Mouse (Mus musculus): ENCODE measurements around the gene Mitf.

The Mitf gene

GRCm38 (mm10) chr6:97821811-97822210, 15.0 kb downstream of the Mitf start:
- DNase-seq (ENCODE audit: low spot score in 2 of 2), result no peak

- DNase-seq (ENCODE audit: low spot score in 2 of 2), result no peak
Observed at GRCm38 (mm10) chr6:97826642-97827275, 19.9 kb downstream of the Mitf start.

- peak in 1 of 2 experiments; percentile 18 for DNase-seq (ENCODE audit: low spot score in 2 of 2)
Observed at GRCm38 (mm10) chr6:97828021-97828420, 21.2 kb downstream of the Mitf start.

- DNase-seq (ENCODE audit: low spot score in 2 of 2), result no peak
Observed at GRCm38 (mm10) chr6:97828822-97829719, 22.2 kb downstream of the Mitf start.

- no peak for DNase-seq (ENCODE audit: low spot score in 2 of 2)
Observed at GRCm38 (mm10) chr6:97832501-97832900, 25.6 kb downstream of the Mitf start.

- no peak for DNase-seq (ENCODE audit: low spot score in 2 of 2)
Observed at GRCm38 (mm10) chr6:97836176-97836575, 29.3 kb downstream of the Mitf start.

GRCm38 (mm10) chr6:97837711-97838110, 30.9 kb downstream of the Mitf start:
- no peak for DNase-seq (ENCODE audit: low spot score in 2 of 2)

- DNase-seq (ENCODE audit: low spot score in 2 of 2), result no peak
Observed at GRCm38 (mm10) chr6:97839568-97839967, 32.7 kb downstream of the Mitf start.

- DNase-seq (ENCODE audit: low spot score in 2 of 2), result no peak
Observed at GRCm38 (mm10) chr6:97844112-97844511, 37.3 kb downstream of the Mitf start.

- DNase-seq (ENCODE audit: low spot score in 2 of 2), result peak in 1 of 2 experiments; percentile 11
Observed at GRCm38 (mm10) chr6:97848191-97848857, 41.5 kb downstream of the Mitf start.

- no peak for DNase-seq (ENCODE audit: low spot score in 2 of 2)
Observed at GRCm38 (mm10) chr6:97854236-97854635, 47.4 kb downstream of the Mitf start.

GRCm38 (mm10) chr6:97855420-97856170, 48.7 kb downstream of the Mitf start:
- DNase-seq (ENCODE audit: low spot score in 2 of 2), result peak; percentile 41 to 65

- no peak for DNase-seq (ENCODE audit: low spot score in 2 of 2)
Observed at GRCm38 (mm10) chr6:97856502-97856901, 49.6 kb downstream of the Mitf start.

GRCm38 (mm10) chr6:97857690-97858089, 50.8 kb downstream of the Mitf start:
- DNase-seq (ENCODE audit: low spot score in 2 of 2), result no peak

GRCm38 (mm10) chr6:97866575-97866974, 59.7 kb downstream of the Mitf start:
- DNase-seq (ENCODE audit: low spot score in 2 of 2), result no peak

GRCm38 (mm10) chr6:97868005-97868404, 61.2 kb downstream of the Mitf start:
- DNase-seq (ENCODE audit: low spot score in 2 of 2), result no peak

- DNase-seq (ENCODE audit: low spot score in 2 of 2), result no peak
Observed at GRCm38 (mm10) chr6:97869953-97870352, 63.1 kb downstream of the Mitf start.

GRCm38 (mm10) chr6:97871296-97872030, 64.6 kb downstream of the Mitf start:
- DNase-seq (ENCODE audit: low spot score in 2 of 2), result no peak

- DNase-seq (ENCODE audit: low spot score in 2 of 2), result no peak
Observed at GRCm38 (mm10) chr6:97873102-97873501, 66.2 kb downstream of the Mitf start.

GRCm38 (mm10) chr6:97876990-97877389, 70.1 kb downstream of the Mitf start:
- DNase-seq (ENCODE audit: low spot score in 2 of 2), result no peak

GRCm38 (mm10) chr6:97877492-97877891, 70.6 kb downstream of the Mitf start:
- DNase-seq (ENCODE audit: low spot score in 2 of 2), result no peak

Measured in right cerebral cortex, adult 2 months (tissue).